Mouse (Mus musculus) embryonic facial prominence, embryonic 11.5 days (tissue): ENCODE measurements around the gene Slc25a21. TPM values are rescaled to one million over a fixed set of nuclear protein-coding genes. Genes with fewer than 3 reads are reported as not detected.

Experiments
- ATAC-seq: fragments of 200-750 bp; cut with Nextera tagmentation; replicated peaks from 2 replicates; pipeline ENCODE4 v1.8.0; 2017; ENCODE audit warnings: low read depth; ENCODE audit not compliant: insufficient number of reproducible peaks, low FRiP score, low TSS enrichment
- DNase-seq: peaks from one replicate; pipeline ENCODE4 v3.0.0-alpha.2; 2015; ENCODE audit warnings: low spot score
- H3K27ac ChIP-seq: fragments of 300-500 bp; sonication (generic); replicated peaks from 2 replicates; pipeline ENCODE4 v1.5.1; 2014; ENCODE audit warnings: mild to moderate bottlenecking, low read depth, low read length, control low read depth
- H3K27me3 ChIP-seq: fragments of 300-500 bp; sonication (generic); 2 replicates; pipeline ENCODE4 v1.6.1; 2014; ENCODE audit warnings: mild to moderate bottlenecking, low read length, moderate library complexity, mixed read lengths; ENCODE audit not compliant: control insufficient read depth, insufficient read depth
- H3K36me3 ChIP-seq: fragments of 300-500 bp; sonication (generic); replicated peaks from 2 replicates; pipeline ENCODE4 v1.6.1; 2014; ENCODE audit warnings: low read depth, mild to moderate bottlenecking, low read length, moderate library complexity, mixed read lengths; ENCODE audit not compliant: control insufficient read depth, insufficient read depth
- H3K4me1 ChIP-seq: fragments of 300-500 bp; sonication (generic); 2 replicates; pipeline ENCODE4 v1.6.1; 2014; ENCODE audit warnings: low read length, mixed read lengths; ENCODE audit not compliant: control insufficient read depth, insufficient read depth
- H3K4me2 ChIP-seq: fragments of 300-500 bp; sonication (generic); 2 replicates; pipeline ENCODE4 v1.6.1; 2014; ENCODE audit warnings: low read depth, mild to moderate bottlenecking, control low read depth, low read length, moderate library complexity
- H3K4me3 ChIP-seq: fragments of 300-500 bp; sonication (generic); 2 replicates; pipeline ENCODE4 v1.5.1; 2014; ENCODE audit warnings: low read depth, low read length, control low read depth
- H3K9ac ChIP-seq: fragments of 300-500 bp; sonication (generic); replicated peaks from 2 replicates; pipeline ENCODE4 v1.6.1; 2014; ENCODE audit warnings: mild to moderate bottlenecking, control low read depth, low read length
- H3K9me3 ChIP-seq: fragments of 300-500 bp; sonication (generic); replicated peaks from 2 replicates; pipeline ENCODE4 v1.6.1; 2016; ENCODE audit warnings: mild to moderate bottlenecking, low read length, inconsistent platforms, mixed read lengths; ENCODE audit not compliant: control insufficient read depth
- WGBS: fragments of 180-500 bp; shearing (Covaris S2); extraction: QIAGEN DNeasy Blood & Tissue Kit; methylation state at CpG from one replicate; pipeline ENCODE4 v1.1.7; 2014; 5-methylcytosine and 5-hydroxymethylcytosine counted together
- polyA plus RNA-seq: library from polyadenylated mRNA; unstranded; fragments of >200 nt; fragmentation: Nextera tagmentation; extraction: Ambion mirVana; gene quantifications from 2 replicates; pipeline ENCODE4 v1.2.1, GENCODE M21; 2014

Gene Slc25a21
- polyA plus RNA-seq, 1 experiment from 2014 or later = 1.9 TPM

DNA sequence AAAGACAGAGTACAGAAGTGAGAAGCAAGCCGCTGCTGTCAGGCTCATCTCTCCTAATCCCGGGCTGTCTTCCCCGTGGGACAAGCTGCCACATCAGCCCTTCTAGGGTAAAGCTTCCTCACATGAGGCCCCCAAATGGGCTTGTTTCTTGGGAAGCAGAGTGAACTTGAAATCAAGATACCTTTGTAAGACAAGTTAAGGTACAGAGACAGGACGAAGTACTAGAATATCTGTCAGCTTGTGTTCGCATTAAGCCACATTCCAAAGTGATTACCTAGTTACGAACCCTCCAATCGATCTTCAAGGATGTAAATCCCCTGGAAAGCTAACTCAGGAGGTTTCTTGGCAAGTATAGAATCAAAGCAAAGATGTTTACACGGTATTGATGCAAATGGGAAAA, 78.7 kb downstream of the Slc25a21 start:
- Histone ChIP-seq H3K9ac (no peak overlapping the region), H3K27me3 (no peaks in the 10 kb centered on the region), H3K9me3 (no peaks in the 10 kb centered on the region), H3K36me3 (no peaks in the 10 kb centered on the region), H3K27ac (no peak overlapping the region), H3K4me1 (no peaks in the 10 kb centered on the region; the same call in 1 of the 2 replicates), H3K4me3 (no peak overlapping the region), H3K4me2 (no peak overlapping the region)
- DNase-seq (no peak), ATAC-seq (no peak)
- WGBS = 21% methylated on average over 8 of the region's 8 CpGs

DNA sequence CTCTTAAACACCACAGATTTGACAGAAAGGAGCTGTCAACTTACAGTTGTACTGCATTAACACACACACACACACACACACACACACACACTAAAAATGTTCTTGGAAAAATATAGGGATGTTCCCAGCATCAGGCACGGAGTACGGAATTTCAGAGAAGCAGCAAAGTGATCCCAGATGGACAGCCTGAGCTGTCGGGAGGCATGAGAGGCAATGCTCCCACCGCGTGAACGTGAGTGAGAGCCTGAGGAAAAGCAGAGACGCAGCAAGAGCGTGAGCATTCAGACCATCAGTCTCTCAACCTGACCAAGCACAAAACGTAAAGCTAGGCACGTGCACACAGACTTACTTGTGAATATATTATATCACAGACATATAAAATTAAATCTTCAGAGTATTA, 81.8 kb downstream of the Slc25a21 start:
- Histone ChIP-seq H3K4me2 (no peak overlapping the region), H3K9me3 (no peaks in the 10 kb centered on the region), H3K4me3 (no peak overlapping the region), H3K36me3 (no peaks in the 10 kb centered on the region), H3K9ac (no peak overlapping the region), H3K27ac (no peak overlapping the region), H3K27me3 (no peaks in the 10 kb centered on the region), H3K4me1 (no peaks in the 10 kb centered on the region; the same call in 1 of the 2 replicates)
- WGBS = 34% methylated on average over 10 of the region's 10 CpGs
- DNase-seq (peak; percentile 74), ATAC-seq (no peak)

DNA sequence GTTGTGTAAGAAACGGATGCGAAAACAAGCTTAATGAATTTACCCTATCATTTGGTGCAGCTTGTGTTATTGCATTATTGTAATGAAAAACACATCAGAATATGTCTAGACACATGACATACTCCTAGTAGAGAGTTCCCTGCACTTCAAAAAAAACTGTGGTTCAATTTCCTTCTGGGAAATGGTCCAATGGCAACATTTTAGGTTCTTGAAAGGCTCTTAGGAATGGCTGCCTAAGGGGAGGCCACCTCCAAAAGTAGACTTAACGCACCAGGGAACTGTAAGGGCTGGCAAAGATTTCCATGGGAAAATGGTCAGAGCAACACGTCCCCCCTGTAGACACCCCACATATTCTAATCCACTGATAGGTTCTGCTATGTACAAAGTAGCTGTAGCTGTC, 87.9 kb downstream of the Slc25a21 start:
- Histone ChIP-seq H3K4me1 (no peaks in the 10 kb centered on the region), H3K9me3 (no peaks in the 10 kb centered on the region), H3K4me3 (no peak overlapping the region), H3K36me3 (no peaks in the 10 kb centered on the region), H3K27ac (no peak overlapping the region), H3K9ac (no peak overlapping the region), H3K4me2 (no peak overlapping the region), H3K27me3 (no peaks in the 10 kb centered on the region)
- ATAC-seq = no peak
- no peak for DNase-seq
- 87% methylated on average over 4 of the region's 4 CpGs for WGBS

DNA sequence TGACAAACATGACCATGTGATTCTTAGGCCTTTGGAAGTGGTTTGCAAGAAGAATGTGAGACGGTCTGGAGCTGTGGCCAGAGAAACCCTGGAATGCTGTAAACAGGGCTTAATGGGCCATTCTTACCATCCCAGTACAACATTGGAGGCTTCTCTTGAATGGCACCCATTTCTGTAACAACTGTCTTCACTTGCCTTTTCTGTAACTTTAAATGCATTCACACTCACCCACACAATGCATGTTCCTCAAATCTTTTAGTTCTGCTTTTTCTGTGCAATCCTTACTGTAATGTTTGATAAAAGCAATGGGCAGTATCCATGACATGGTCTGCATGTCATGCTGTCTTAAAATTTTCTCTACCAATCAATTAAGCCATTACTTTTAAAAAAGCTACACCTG, 95.0 kb downstream of the Slc25a21 start:
- whole genome bisulfite sequencing = 79% methylated on average over 1 of the region's 1 CpGs
- no peaks in the 10 kb centered on the region for H3K36me3 ChIP-seq
- no peak overlapping the region for H3K4me3 ChIP-seq
- no peak overlapping the region for H3K4me2 ChIP-seq
- H3K27me3 ChIP-seq = no peaks in the 10 kb centered on the region
- H3K27ac ChIP-seq = no peak overlapping the region
- ATAC-seq = no peak
- H3K9ac ChIP-seq = no peak overlapping the region
- DNase-seq = no peak
- no peaks in the 10 kb centered on the region for H3K9me3 ChIP-seq
- H3K4me1 ChIP-seq = no peaks in the 10 kb centered on the region

DNA sequence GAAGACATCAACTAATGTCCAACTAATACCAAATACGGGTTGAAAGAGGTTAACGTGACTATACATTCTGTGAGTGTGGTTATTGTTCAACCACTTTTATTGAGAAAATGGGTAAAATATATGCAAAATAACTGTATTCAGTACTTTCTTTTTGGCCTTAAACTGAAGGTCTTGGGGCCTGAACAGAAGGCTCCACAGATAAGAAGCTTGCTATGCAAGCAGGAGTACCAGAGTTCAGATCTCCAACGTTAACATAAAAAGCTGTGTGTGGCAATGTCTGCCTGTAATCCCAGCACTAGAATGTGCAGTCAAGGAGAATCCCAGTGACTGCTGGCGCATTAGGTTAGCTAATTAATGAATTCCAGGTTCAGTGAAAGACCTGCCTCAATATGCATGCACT, 96.7 kb downstream of the Slc25a21 start:
- no peak overlapping the region for H3K9ac ChIP-seq
- DNase-seq (no peak), ATAC-seq (no peak)
- WGBS = 77% methylated on average over 4 of the region's 4 CpGs
- no peaks in the 10 kb centered on the region for H3K9me3 ChIP-seq
- no peak overlapping the region for H3K27ac ChIP-seq
- no peaks in the 10 kb centered on the region for H3K27me3 ChIP-seq
- H3K4me3 ChIP-seq = no peak overlapping the region
- H3K4me1 ChIP-seq = no peaks in the 10 kb centered on the region
- H3K4me2 ChIP-seq = no peak overlapping the region
- H3K36me3 ChIP-seq = no peaks in the 10 kb centered on the region

DNA sequence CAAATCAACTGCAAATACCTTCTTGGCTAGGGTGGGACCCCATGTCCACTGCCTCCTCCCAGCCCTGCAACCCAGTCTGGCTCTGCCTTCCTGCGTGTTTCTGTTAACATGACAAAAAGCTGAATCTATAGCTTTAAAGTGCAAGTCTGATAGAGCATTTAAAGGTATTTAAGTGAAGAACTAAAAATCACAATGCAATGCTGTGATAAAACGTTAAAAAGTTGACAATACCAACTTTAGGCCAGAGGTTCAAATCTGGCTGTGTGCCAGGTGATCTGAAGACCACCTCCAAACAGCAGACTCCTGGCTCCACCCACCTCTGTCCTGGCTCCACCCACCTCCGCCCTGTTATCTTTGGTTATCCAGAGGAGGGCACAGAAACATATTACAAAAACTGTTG, 98.2 kb downstream of the Slc25a21 start:
- ATAC-seq (no peak), DNase-seq (no peak)
- no peak overlapping the region for H3K9ac ChIP-seq
- H3K27me3 ChIP-seq = no peaks in the 10 kb centered on the region
- H3K4me3 ChIP-seq = no peak overlapping the region
- H3K36me3 ChIP-seq = no peaks in the 10 kb centered on the region
- H3K4me2 ChIP-seq = no peak overlapping the region
- WGBS = 78% methylated on average over 3 of the region's 3 CpGs
- H3K4me1 ChIP-seq = no peaks in the 10 kb centered on the region
- H3K27ac ChIP-seq = no peak overlapping the region
- no peaks in the 10 kb centered on the region for H3K9me3 ChIP-seq

DNA sequence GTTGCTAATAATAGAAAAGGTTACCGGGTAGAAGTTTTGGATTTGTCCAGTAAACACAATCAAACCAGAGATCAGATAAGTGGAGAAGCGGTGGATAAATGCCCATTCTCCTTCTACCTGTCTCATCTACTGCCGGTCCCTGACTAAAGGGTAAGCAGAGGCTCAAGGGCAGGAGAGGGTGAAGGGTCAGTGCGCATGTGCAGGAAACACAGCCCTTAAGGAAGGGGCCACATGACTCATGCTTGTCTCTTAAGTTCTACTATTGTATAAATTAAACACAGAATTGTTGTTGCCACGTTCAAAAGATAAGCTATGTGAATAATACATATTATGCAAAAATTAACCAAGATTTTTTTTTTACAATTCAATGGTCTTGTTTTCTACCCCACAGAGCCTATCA, 98.9 kb downstream of the Slc25a21 start:
- no peaks in the 10 kb centered on the region for H3K4me1 ChIP-seq
- ATAC-seq = no peak
- H3K27ac ChIP-seq = no peak overlapping the region
- no peak overlapping the region for H3K4me3 ChIP-seq
- DNase-seq = no peak
- no peaks in the 10 kb centered on the region for H3K9me3 ChIP-seq
- no peak overlapping the region for H3K4me2 ChIP-seq
- 70% methylated on average over 5 of the region's 5 CpGs for WGBS
- no peak overlapping the region for H3K9ac ChIP-seq
- no peaks in the 10 kb centered on the region for H3K27me3 ChIP-seq
- H3K36me3 ChIP-seq = no peaks in the 10 kb centered on the region

DNA sequence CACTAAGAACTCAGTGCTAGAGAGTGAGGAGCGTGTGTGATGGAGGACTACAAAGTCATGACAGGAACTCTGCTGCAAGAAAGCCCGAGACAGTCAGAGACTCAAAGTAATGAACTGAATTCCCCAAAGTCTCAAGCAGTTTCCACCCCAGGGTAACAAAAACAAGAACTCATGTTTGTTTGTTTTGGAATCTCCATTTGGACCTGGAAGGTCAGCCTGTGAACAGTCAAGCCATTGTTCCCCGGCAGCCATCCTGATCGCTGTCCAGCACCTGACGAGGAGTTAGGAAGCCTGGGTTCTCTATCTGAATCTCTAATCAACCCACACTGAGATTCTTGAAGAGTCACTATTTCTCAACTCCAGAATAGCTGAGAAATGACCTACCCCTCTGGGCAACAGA, 104.2 kb downstream of the Slc25a21 start:
- 20% methylated on average over 5 of the region's 5 CpGs for WGBS
- DNase-seq (peak; percentile 49), ATAC-seq (no peak)
- H3K4me3 ChIP-seq = no peak overlapping the region
- no peaks in the 10 kb centered on the region for H3K4me1 ChIP-seq
- H3K4me2 ChIP-seq = no peak overlapping the region
- no peak overlapping the region for H3K27ac ChIP-seq
- no peaks in the 10 kb centered on the region for H3K36me3 ChIP-seq
- H3K9me3 ChIP-seq = no peaks in the 10 kb centered on the region
- no peaks in the 10 kb centered on the region for H3K27me3 ChIP-seq
- H3K9ac ChIP-seq = no peak overlapping the region
